In the genomic region with DNA sequence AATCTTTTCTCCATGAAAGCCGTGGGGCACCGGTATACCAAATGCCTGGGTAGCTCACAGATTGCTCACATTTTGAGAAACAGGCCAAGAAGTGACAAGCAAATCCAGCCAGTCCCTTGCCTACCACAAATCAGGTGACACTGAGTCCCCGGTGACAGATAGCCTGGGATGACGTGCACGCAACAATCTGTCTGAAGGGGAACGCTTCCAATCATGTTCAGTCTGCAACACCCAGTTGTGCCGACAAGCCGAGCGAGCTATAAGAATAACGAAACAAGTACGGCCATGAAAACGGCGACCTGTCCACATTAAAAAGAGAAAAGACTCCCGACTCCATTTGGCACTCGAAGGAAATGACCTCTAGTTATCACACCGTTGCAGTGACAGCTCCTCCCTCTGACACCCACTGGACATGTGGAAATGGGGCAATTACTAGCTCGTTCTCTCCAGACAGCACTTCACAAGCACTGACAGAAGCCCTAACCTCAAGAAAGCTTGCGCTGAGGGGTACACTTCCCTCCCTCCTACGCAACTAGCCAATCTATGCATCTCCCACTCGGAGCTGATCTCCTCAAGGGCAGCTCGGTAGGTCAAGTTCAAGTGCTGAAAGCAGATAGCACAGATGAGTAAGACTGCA, we compare ENCODE assay signal across 21 mouse cellular contexts.
DNase-seq lines count a peak whose midpoint lies in the region; ATAC-seq and TF ChIP-seq lines count a peak whose summit lies in the region.
"Had no signal": no experiment of that assay in that cellular context is flagged by ENCODE, and none has a peak within 500 bp of the region (broad histone marks: within the 10 kb centered on the region; RNA-seq: fewer than 3 reads in every experiment).

No protein-coding gene starts in this region.

- peak; percentile 31 for DNase-seq in forebrain, postnatal 0 days
- DNase-seq in forebrain, embryonic 10.5 days (ENCODE audit: extremely low spot score, low spot score), result no peak
- peak; percentile 20 for DNase-seq in lung, postnatal 0 days (ENCODE audit: low spot score)
- DNase-seq in lung, postnatal 36 days, result no peak
- DNase-seq in heart, embryonic 10.5 days (ENCODE audit: low spot score), result peak; percentile 90
- DNase-seq in heart, postnatal 0 days (ENCODE audit: low spot score), result peak; percentile 82
- DNase-seq in cerebellum, postnatal 4 days (ENCODE audit: low spot score in 2 of 2), result no peak
- no peak for DNase-seq in kidney, adult 8-10 months
- DNase-seq: adrenal gland, postnatal 10 days; cerebellum, adult 9-10 months; right cerebral cortex, postnatal 14 days; thymus, adult 2 months had no signal

- H3K36me3 ChIP-seq in forebrain, postnatal 0 days (ENCODE audit: insufficient read depth), result no peaks in the 10 kb centered on the region
- H3K36me3 ChIP-seq in forebrain, embryonic 10.5 days (replicated peaks), result no peaks in the 10 kb centered on the region
- H3K36me3 ChIP-seq in lung, postnatal 0 days (ENCODE audit: insufficient read depth, low read length), result no peaks in the 10 kb centered on the region
- H3K36me3 ChIP-seq in heart, embryonic 10.5 days, result no peaks in the 10 kb centered on the region
- no peaks in the 10 kb centered on the region for H3K36me3 ChIP-seq in heart, postnatal 0 days (replicated peaks; ENCODE audit: control insufficient read depth, insufficient read depth, low read length)
- H3K36me3 ChIP-seq: embryonic facial prominence, embryonic 13.5 days; hindbrain, embryonic 15.5 days; stomach, embryonic 15.5 days had no signal

- TF ChIP-seq EP300 in lung, postnatal 0 days (IDR thresholded peaks at IDR 0.05), result no peak
- peak; percentile 58; the same call in 1 of the 2 replicates for TF ChIP-seq EP300 in heart, postnatal 0 days (IDR thresholded peaks at IDR 0.05; ENCODE audit: low read depth)

- H3K4me3 ChIP-seq in forebrain, postnatal 0 days (ENCODE audit: low read depth, low read length), result no peak overlapping the region
- no peak overlapping the region for H3K4me3 ChIP-seq in forebrain, embryonic 10.5 days
- H3K4me3 ChIP-seq in lung, postnatal 0 days (ENCODE audit: low read depth, low read length), result 0 out of 2 replicates have a peak overlapping the region, but pooled peaks have one; percentile 6
- peak overlapping the region; percentile 19; the same call in 1 of the 2 replicates for H3K4me3 ChIP-seq in heart, embryonic 10.5 days
- peak overlapping the region; percentile 23 for H3K4me3 ChIP-seq in heart, postnatal 0 days (ENCODE audit: low read depth, low read length)
- H3K4me3 ChIP-seq: embryonic facial prominence, embryonic 13.5 days; hindbrain, embryonic 15.5 days; stomach, embryonic 15.5 days had no signal

- H3K9me3 ChIP-seq in forebrain, postnatal 0 days (ENCODE audit: low read length), result no peaks in the 10 kb centered on the region
- H3K9me3 ChIP-seq in forebrain, embryonic 10.5 days, result no peaks in the 10 kb centered on the region
- H3K9me3 ChIP-seq in lung, postnatal 0 days (ENCODE audit: low read length), result no peaks in the 10 kb centered on the region
- H3K9me3 ChIP-seq in heart, embryonic 10.5 days, result no peaks in the 10 kb centered on the region
- no peaks in the 10 kb centered on the region for H3K9me3 ChIP-seq in heart, postnatal 0 days (replicated peaks; ENCODE audit: control insufficient read depth, low read length)
- H3K9me3 ChIP-seq: embryonic facial prominence, embryonic 13.5 days; hindbrain, embryonic 15.5 days; stomach, embryonic 15.5 days had no signal

- no peak overlapping the region for H3K9ac ChIP-seq in forebrain, postnatal 0 days
- H3K9ac ChIP-seq in lung, postnatal 0 days (replicated peaks; ENCODE audit: low read depth), result no peak overlapping the region
- no peak overlapping the region for H3K9ac ChIP-seq in heart, postnatal 0 days (replicated peaks; ENCODE audit: low read depth, low read length)
- H3K9ac ChIP-seq: embryonic facial prominence, embryonic 13.5 days; hindbrain, embryonic 15.5 days; liver, embryonic 14.5 days; stomach, embryonic 15.5 days had no signal

- no peak overlapping the region for H3K27ac ChIP-seq in forebrain, postnatal 0 days (ENCODE audit: low read depth, low read length)
- no peak overlapping the region for H3K27ac ChIP-seq in forebrain, embryonic 10.5 days
- H3K27ac ChIP-seq in lung, postnatal 0 days (ENCODE audit: low read length), result no peak overlapping the region
- peak overlapping the region; percentile 11; the same call in 1 of the 2 replicates for H3K27ac ChIP-seq in heart, embryonic 10.5 days
- peak overlapping the region; percentile 82 for H3K27ac ChIP-seq in heart, postnatal 0 days (ENCODE audit: low read depth)
- H3K27ac ChIP-seq: embryonic facial prominence, embryonic 13.5 days; hindbrain, embryonic 15.5 days; kidney, postnatal 0 days; liver, embryonic 14.5 days; stomach, embryonic 15.5 days had no signal

- TF ChIP-seq CTCF in forebrain, postnatal 0 days (IDR thresholded peaks at IDR 0.05; ENCODE audit: low read depth), result no peak
- no peak for TF ChIP-seq CTCF in lung, postnatal 0 days (IDR thresholded peaks at IDR 0.05)
- TF ChIP-seq CTCF in heart, postnatal 0 days (IDR thresholded peaks at IDR 0.05; ENCODE audit: low read depth), result no peak

- no peak overlapping the region for H3K4me2 ChIP-seq in forebrain, postnatal 0 days (ENCODE audit: low read depth)
- H3K4me2 ChIP-seq in lung, postnatal 0 days (replicated peaks; ENCODE audit: low read depth, low read length), result peak overlapping the region; percentile 37
- H3K4me2 ChIP-seq in heart, postnatal 0 days (ENCODE audit: low read depth, low read length), result peak overlapping the region; percentile 52
- H3K4me2 ChIP-seq: embryonic facial prominence, embryonic 13.5 days; hindbrain, embryonic 15.5 days; stomach, embryonic 15.5 days had no signal

- WGBS in forebrain, postnatal 0 days, result 78% methylated on average over 21 of the region's 21 CpGs
- 93% methylated on average over 21 of the region's 21 CpGs for WGBS in forebrain, embryonic 10.5 days
- WGBS in lung, postnatal 0 days, result 40% methylated on average over 21 of the region's 21 CpGs
- 45% methylated on average over 21 of the region's 21 CpGs for WGBS in heart, embryonic 10.5 days
- WGBS in heart, postnatal 0 days, result 25% methylated on average over 21 of the region's 21 CpGs

- no peaks in the 10 kb centered on the region; the same call in 1 of the 2 replicates for H3K4me1 ChIP-seq in forebrain, postnatal 0 days (ENCODE audit: insufficient read depth)
- H3K4me1 ChIP-seq in forebrain, embryonic 10.5 days, result no peaks in the 10 kb centered on the region
- no peaks in the 10 kb centered on the region for H3K4me1 ChIP-seq in lung, postnatal 0 days (ENCODE audit: insufficient read depth, low read depth, low read length)
- H3K4me1 ChIP-seq in heart, embryonic 10.5 days, result no peaks in the 10 kb centered on the region
- H3K4me1 ChIP-seq in heart, postnatal 0 days (ENCODE audit: control insufficient read depth, insufficient read depth), result 0 out of 2 replicates have a peak, but pooled peaks cover 6% of the 10 kb centered on the region
- H3K4me1 ChIP-seq: embryonic facial prominence, embryonic 13.5 days; hindbrain, embryonic 15.5 days; stomach, embryonic 15.5 days had no signal

- ATAC-seq in forebrain, postnatal 0 days, result peak; percentile 37
- peak; percentile 52; the same call in 1 of the 2 replicates for ATAC-seq in lung, postnatal 0 days
- ATAC-seq in heart, postnatal 0 days (ENCODE audit: insufficient read depth, low read depth), result peak; percentile 97
- ATAC-seq: CD4-positive, CD25-positive, alpha-beta regulatory T cell, adult 4 months; intestine, embryonic 16.5 days; midbrain, embryonic 16.5 days; Patski had no signal

- no peaks in the 10 kb centered on the region for H3K27me3 ChIP-seq in forebrain, postnatal 0 days (ENCODE audit: insufficient read depth, low read length)
- H3K27me3 ChIP-seq in forebrain, embryonic 10.5 days (ENCODE audit: poor library complexity, severe bottlenecking), result no peaks in the 10 kb centered on the region
- no peaks in the 10 kb centered on the region for H3K27me3 ChIP-seq in lung, postnatal 0 days (replicated peaks; ENCODE audit: insufficient read depth, low read length)
- H3K27me3 ChIP-seq in heart, embryonic 10.5 days (ENCODE audit: insufficient read depth, poor library complexity, severe bottlenecking), result peaks cover 5% of the 10 kb centered on the region; the same call in 1 of the 2 replicates
- H3K27me3 ChIP-seq in heart, postnatal 0 days (ENCODE audit: control insufficient read depth, insufficient read depth, low read length), result no peaks in the 10 kb centered on the region
- H3K27me3 ChIP-seq: embryonic facial prominence, embryonic 13.5 days; hindbrain, embryonic 15.5 days; Patski; stomach, embryonic 15.5 days had no signal

Comparison
In these comparisons a context has a peak if more than half of its experiments do, and no peak if none do; other contexts are left out.
1. DNase-seq: peak in forebrain, postnatal 0 days (single experiment), lung, postnatal 0 days (single experiment), heart, embryonic 10.5 days (single experiment) and heart, postnatal 0 days (single experiment); none in forebrain, embryonic 10.5 days (single experiment), lung, postnatal 36 days (single experiment), cerebellum, postnatal 4 days (0 of 2) and kidney, adult 8-10 months (0 of 2).
2. ATAC-seq: peak in every context shown above with its lines; median percentile 97 in heart, postnatal 0 days; 52 in lung, postnatal 0 days; 37 in forebrain, postnatal 0 days.
3. H3K27ac ChIP-seq: peak in heart, embryonic 10.5 days (single experiment) and heart, postnatal 0 days (single experiment); none in forebrain, postnatal 0 days (single experiment), forebrain, embryonic 10.5 days (single experiment) and lung, postnatal 0 days (single experiment).
4. H3K4me3 ChIP-seq: peak in lung, postnatal 0 days (single experiment), heart, embryonic 10.5 days (single experiment) and heart, postnatal 0 days (single experiment); none in forebrain, postnatal 0 days (single experiment) and forebrain, embryonic 10.5 days (single experiment).